Mouse (Mus musculus) hindbrain, embryonic 13.5 days (tissue): Measurements from ENCODE around the gene Trpm7. TPM values are rescaled to one million over a fixed set of nuclear protein-coding genes. Genes with fewer than 3 reads are reported as not detected.

Experiments used
- ATAC-seq: fragments of 200-750 bp; cut with Nextera tagmentation; 2 replicates; pipeline ENCODE4 v1.8.0; 2017; ENCODE audit warnings: moderate TSS enrichment; ENCODE audit not compliant: low FRiP score
- H3K27ac ChIP-seq: fragments of 300-500 bp; sonication (generic); 2 replicates; pipeline ENCODE4 v1.5.1; 2015; ENCODE audit warnings: inconsistent platforms, mild to moderate bottlenecking, moderate library complexity
- H3K27me3 ChIP-seq: fragments of 300-500 bp; sonication (generic); 2 replicates; pipeline ENCODE4 v1.6.1; 2015; ENCODE audit warnings: mild to moderate bottlenecking, inconsistent platforms
- H3K36me3 ChIP-seq: fragments of 300-500 bp; sonication (generic); 2 replicates; pipeline ENCODE4 v1.6.1; 2015; ENCODE audit warnings: mild to moderate bottlenecking, inconsistent platforms
- H3K4me1 ChIP-seq: fragments of 300-500 bp; sonication (generic); replicated peaks from 2 replicates; pipeline ENCODE4 v1.6.1; 2015; ENCODE audit warnings: inconsistent platforms
- H3K4me2 ChIP-seq: fragments of 300-500 bp; sonication (generic); 2 replicates; pipeline ENCODE4 v1.6.1; 2015; ENCODE audit warnings: inconsistent platforms, mild to moderate bottlenecking, moderate library complexity
- H3K4me3 ChIP-seq: fragments of 300-500 bp; sonication (generic); 2 replicates; pipeline ENCODE4 v1.5.1; 2015; ENCODE audit warnings: mild to moderate bottlenecking, inconsistent platforms
- H3K9ac ChIP-seq: fragments of 300-500 bp; sonication (generic); 2 replicates; pipeline ENCODE4 v1.6.1; 2015; ENCODE audit warnings: mild to moderate bottlenecking, inconsistent platforms
- H3K9me3 ChIP-seq: fragments of 300-500 bp; sonication (generic); 2 replicates; pipeline ENCODE4 v1.6.1; 2016; ENCODE audit warnings: inconsistent platforms
- WGBS: fragments of 180-500 bp; shearing (Covaris S2); methylation state at CpG from one replicate; pipeline ENCODE4 v1.1.7; 2015; 5-methylcytosine and 5-hydroxymethylcytosine counted together
- microRNA-seq: library from miRNA; unstranded; fragments of <30 nt; microRNA quantifications from one replicate; pipeline ENCODE4, GENCODE M21; 2016
- polyA plus RNA-seq: library from polyadenylated mRNA; unstranded; fragments of >200 nt; fragmentation: Nextera tagmentation; extraction: Ambion mirVana; gene quantifications from 2 replicates; pipeline ENCODE4 v1.2.1, GENCODE M21; 2015

Gene Trpm7
- polyA plus RNA-seq, 1 experiment from 2014 or later, result 36.9 TPM

DNA sequence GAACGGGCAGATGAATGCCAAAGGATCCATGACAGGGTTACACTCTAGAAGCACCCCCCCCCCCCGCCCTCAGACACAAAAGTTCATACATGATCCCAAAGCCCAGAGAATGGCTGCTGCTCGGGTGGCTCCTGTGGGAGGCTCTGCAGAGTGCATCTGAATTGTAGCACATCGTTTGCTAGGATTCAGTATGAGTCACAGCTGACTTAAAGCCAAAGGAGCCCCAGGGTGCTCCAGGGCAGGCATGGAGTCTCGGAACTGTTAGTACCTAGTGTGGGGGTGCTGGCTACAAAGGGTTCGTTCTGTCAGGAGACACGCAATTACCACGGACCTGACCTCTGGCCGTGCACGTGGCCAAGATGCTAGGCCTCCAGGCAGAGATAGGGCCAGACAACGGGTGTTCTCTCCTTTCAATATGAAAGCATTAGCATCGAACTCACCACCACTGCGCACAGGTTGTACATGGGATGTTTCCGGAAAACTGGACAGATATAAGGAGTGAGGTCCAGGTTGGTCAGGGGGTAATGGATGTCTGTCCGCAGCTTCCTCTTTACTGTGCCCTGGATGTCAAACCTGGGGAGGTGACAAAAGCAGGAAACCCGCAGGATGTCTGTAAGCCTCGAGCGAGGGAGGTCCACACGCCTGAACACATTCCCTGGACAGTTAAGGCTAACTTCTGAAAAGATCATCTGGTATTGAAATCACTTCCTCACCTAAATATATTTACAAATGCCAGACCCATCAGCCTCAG, 106.4 kb downstream of the Trpm7 start:
- H3K4me1 ChIP-seq, result peaks cover 11% of the 10 kb centered on the region
- H3K27me3 ChIP-seq, result no peaks in the 10 kb centered on the region
- H3K36me3 ChIP-seq, result 0 out of 2 replicates have a peak, but pooled peaks cover 1% of the 10 kb centered on the region
- H3K9me3 ChIP-seq, result no peaks in the 10 kb centered on the region
- H3K27ac ChIP-seq, result no peak overlapping the region
- ATAC-seq, result no peak
- 72% methylated on average over 19 of the region's 19 CpGs for WGBS
- no peak overlapping the region for H3K4me2 ChIP-seq
- no peak overlapping the region for H3K4me3 ChIP-seq
- no peak overlapping the region for H3K9ac ChIP-seq

DNA sequence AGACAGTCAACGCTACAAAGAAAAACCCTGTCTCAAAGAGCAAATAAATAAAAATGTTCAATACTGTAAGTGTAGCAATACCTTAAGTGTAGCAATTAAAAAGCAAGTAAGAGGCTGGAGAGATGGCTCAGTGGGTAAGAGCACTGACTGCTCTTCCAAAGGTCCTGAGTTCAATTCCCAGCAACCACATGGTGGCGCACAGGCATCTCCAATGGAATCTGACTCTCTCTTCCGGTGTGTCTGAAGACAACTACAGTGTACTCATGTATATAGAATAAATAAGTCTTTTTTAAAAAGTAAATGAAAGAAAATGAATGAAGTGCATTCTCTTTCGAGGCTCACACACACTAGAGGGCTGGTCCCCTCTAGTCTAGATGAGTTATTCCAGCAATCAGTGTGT, 107.8 kb downstream of the Trpm7 start:
- Histone ChIP-seq H3K4me3 (no peak overlapping the region), H3K27ac (no peak overlapping the region), H3K9ac (no peak overlapping the region), H3K4me1 (peaks cover 11% of the 10 kb centered on the region), H3K4me2 (no peak overlapping the region), H3K9me3 (no peaks in the 10 kb centered on the region), H3K36me3 (peaks cover 9% of the 10 kb centered on the region; the same call in 1 of the 2 replicates), H3K27me3 (no peaks in the 10 kb centered on the region)
- WGBS, result 78% methylated on average over 4 of the region's 4 CpGs
- ATAC-seq, result no peak

DNA sequence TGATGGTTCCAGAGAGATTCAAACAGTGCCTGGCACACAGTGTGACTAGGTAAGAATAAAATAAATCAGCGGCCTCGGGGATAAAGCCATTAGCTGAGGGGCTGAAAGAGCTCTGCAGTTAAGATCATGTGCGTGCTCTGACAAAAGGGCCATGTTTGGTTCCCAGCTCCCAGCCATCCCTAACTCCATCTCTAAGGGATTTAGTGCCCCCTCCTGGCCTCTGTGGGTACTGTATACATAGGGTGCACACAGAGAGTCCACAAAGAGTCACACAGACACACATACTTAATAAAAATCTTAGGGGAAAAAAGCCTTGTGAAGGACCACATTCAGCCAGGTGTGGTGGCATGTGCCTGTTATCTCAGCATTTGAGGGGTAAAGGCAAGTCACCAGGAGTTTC, 108.4 kb downstream of the Trpm7 start:
- no peak for ATAC-seq
- Histone ChIP-seq H3K4me1 (peaks cover 11% of the 10 kb centered on the region), H3K36me3 (peaks cover 14% of the 10 kb centered on the region), H3K4me2 (no peak overlapping the region), H3K27ac (no peak overlapping the region), H3K9ac (no peak overlapping the region), H3K27me3 (no peaks in the 10 kb centered on the region), H3K4me3 (no peak overlapping the region), H3K9me3 (no peaks in the 10 kb centered on the region)
- WGBS, result 100% methylated on average over 3 of the region's 3 CpGs

DNA sequence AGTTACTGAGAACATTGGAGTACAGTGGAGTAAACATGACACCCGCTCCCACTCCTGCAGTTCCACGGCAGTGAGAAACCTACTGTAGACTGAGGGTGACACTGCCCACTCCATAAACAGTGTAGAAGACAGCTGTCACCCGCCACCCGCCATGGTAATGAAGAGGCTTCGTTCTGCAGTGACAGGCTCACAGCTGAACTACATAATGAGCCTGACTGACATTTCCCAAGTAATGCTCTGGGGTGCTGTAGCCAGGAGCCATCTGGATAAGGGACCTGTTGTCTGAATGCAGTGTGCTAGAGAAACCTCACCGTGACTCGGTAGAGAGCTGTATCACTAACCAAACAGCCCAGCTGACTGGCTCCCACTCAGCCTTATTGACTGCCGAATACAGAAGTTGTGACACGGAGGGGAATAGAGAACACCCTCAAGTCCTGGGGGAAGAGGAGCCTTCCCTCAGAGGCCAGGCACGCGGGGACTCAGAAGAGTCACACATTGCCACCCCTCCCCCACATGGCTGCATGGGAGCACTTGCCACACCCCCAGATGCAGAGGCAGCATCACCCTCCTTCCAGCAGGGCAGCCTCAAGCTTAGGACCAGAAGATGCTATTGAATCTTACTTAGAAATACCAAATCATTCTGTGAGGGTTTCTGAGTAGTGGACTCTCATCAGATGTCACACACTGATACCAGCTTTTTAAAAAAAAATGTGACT, 110.0 kb downstream of the Trpm7 start:
- Histone ChIP-seq H3K4me3 (no peak overlapping the region), H3K27ac (0 out of 2 replicates have a peak overlapping the region, but pooled peaks have one; percentile 2), H3K4me2 (0 out of 2 replicates have a peak overlapping the region, but pooled peaks have one; percentile 2), H3K4me1 (peaks cover 11% of the 10 kb centered on the region), H3K9ac (no peak overlapping the region), H3K36me3 (peaks cover 30% of the 10 kb centered on the region), H3K9me3 (no peaks in the 10 kb centered on the region), H3K27me3 (no peaks in the 10 kb centered on the region)
- peak; percentile 77 for ATAC-seq
- 30% methylated on average over 11 of the region's 11 CpGs for WGBS

DNA sequence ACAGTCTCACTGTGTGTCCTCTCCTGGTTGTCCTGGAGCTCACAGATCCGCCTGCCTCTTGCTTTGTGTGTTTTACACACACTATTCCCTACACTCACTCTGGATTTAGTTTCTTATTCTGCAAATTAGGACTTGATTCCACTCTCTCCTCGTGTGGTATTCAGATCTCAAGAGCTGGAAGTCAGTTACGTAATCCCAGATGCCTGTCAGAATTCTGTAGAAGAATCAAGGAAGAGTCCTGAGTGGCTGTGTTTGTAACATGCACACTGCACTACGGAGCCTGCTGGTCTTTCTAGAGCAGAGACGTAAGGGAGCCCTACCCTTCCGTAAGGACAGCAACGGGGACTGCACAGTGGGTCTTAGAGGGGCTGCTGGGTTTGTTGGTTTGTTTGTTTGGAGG, 116.7 kb downstream of the Trpm7 start:
- no peak for ATAC-seq
- H3K4me3 ChIP-seq, result no peak overlapping the region
- no peak overlapping the region for H3K27ac ChIP-seq
- no peaks in the 10 kb centered on the region for H3K27me3 ChIP-seq
- H3K4me2 ChIP-seq, result no peak overlapping the region
- H3K36me3 ChIP-seq, result peaks cover 90% of the 10 kb centered on the region
- no peaks in the 10 kb centered on the region for H3K9me3 ChIP-seq
- H3K4me1 ChIP-seq, result no peaks in the 10 kb centered on the region
- WGBS, result 94% methylated on average over 7 of the region's 7 CpGs
- no peak overlapping the region for H3K9ac ChIP-seq

DNA sequence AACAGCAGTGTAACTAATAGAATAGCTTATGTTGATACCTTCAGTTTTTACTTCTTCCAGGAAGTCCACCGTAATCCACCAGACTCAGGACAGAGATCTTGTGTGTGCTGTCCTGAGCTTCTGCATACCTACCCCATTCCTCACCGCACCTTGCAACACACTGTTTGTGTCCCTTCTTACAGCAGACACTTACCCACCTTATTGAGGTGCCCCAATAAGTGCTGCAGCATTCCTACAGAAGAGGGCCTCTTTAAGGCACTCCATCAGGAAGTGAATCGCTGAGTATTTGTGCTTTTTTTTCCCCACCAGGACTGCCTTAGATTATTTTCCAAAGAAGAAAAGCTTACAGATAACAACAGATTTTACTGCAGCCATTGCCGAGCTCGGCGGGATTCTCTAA, 120.4 kb downstream of the Trpm7 start:
- no peak overlapping the region for H3K4me2 ChIP-seq
- WGBS, result 99% methylated on average over 6 of the region's 6 CpGs
- H3K27me3 ChIP-seq, result no peaks in the 10 kb centered on the region
- H3K4me3 ChIP-seq, result no peak overlapping the region
- no peak overlapping the region for H3K27ac ChIP-seq
- no peaks in the 10 kb centered on the region for H3K9me3 ChIP-seq
- no peak for ATAC-seq
- no peak overlapping the region for H3K9ac ChIP-seq
- H3K36me3 ChIP-seq, result peaks cover 91% of the 10 kb centered on the region
- no peaks in the 10 kb centered on the region for H3K4me1 ChIP-seq

DNA sequence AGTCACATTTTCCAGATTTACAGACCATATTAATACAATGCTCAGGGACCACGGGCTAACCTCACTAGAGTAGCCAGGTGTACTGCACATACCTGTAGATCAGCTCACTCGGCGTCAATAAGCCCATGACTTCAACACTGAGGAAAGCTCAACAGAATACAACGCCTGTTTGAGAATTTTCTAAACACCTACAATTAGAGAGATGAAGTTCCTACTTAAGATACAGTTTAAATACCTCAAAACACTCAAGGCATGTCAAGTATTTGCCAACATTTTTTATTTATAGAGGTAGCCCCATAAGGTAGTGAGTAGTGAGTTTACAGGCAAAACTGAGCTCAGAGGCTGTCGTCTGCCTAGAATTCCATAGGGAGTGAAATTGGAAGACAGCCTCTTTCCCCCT, 132.6 kb downstream of the Trpm7 start:
- 93% methylated on average over 5 of the region's 5 CpGs for WGBS
- Histone ChIP-seq H3K27ac (no peak overlapping the region), H3K4me3 (no peak overlapping the region), H3K9me3 (no peaks in the 10 kb centered on the region), H3K36me3 (peaks cover 81% of the 10 kb centered on the region), H3K4me1 (no peaks in the 10 kb centered on the region), H3K27me3 (no peaks in the 10 kb centered on the region), H3K9ac (no peak overlapping the region), H3K4me2 (no peak overlapping the region)
- ATAC-seq, result no peak

Small RNA genes lying within 50 kb of the gene (microRNA-seq; reads per million reads assigned to microRNA genes)
- gene Mir3473g, result not detected

Other genes starting within 250 kb of the Trpm7 start
- 51.7 and 52.6 TPM in 2 replicates for gene Gabpb1, start 199.9 kb downstream of the Trpm7 start, polyA plus RNA-seq
- 29.1 and 29.4 TPM in 2 replicates for gene Usp8, start 168.9 kb downstream of the Trpm7 start, polyA plus RNA-seq
- 2.9 and 3.4 TPM in 2 replicates for gene Usp50, start 92.8 kb downstream of the Trpm7 start, polyA plus RNA-seq
- gene Sppl2a, start 57.0 kb upstream of the Trpm7 start, polyA plus RNA-seq, result 34.5 and 35.7 TPM in 2 replicates
- gene Ap4e1, start 132.5 kb upstream of the Trpm7 start, polyA plus RNA-seq, result 11.5 and 13.2 TPM in 2 replicates
- gene Blvra, start 194.4 kb upstream of the Trpm7 start, polyA plus RNA-seq, result 27.7 and 31.5 TPM in 2 replicates